Mouse (Mus musculus) lung, postnatal 0 days (tissue): ENCODE measurements around the gene Pcnp. TPM values are rescaled to one million over a fixed set of nuclear protein-coding genes. Genes with fewer than 3 reads are reported as not detected.
"Not testable (repeated sequence)": the region's sequence is repeated elsewhere in the genome, so short reads cannot be mapped to it uniquely, and the experiment has no call there.

Source experiments
- ATAC-seq: fragments of 200-750 bp; cut with Nextera tagmentation; 2 replicates; pipeline ENCODE4 v1.8.0; 2017; ENCODE audit warnings: moderate library complexity
- DNase-seq: peaks from one replicate; pipeline ENCODE4 v3.0.0-alpha.2; 2016; ENCODE audit warnings: low spot score
- H3K27ac ChIP-seq: fragments of 300-500 bp; sonication (generic); 2 replicates; pipeline ENCODE4 v1.5.1; 2014; ENCODE audit warnings: antibody characterized with exemption, mild to moderate bottlenecking, low read length, mixed read lengths
- H3K27me3 ChIP-seq: fragments of 300-500 bp; sonication (generic); replicated peaks from 2 replicates; pipeline ENCODE4 v1.6.1; 2014; ENCODE audit warnings: low read length, mixed read lengths; ENCODE audit not compliant: insufficient read depth
- H3K36me3 ChIP-seq: fragments of 300-500 bp; sonication (generic); 2 replicates; pipeline ENCODE4 v1.6.1; 2014; ENCODE audit warnings: low read length, mixed read lengths; ENCODE audit not compliant: insufficient read depth
- H3K4me1 ChIP-seq: fragments of 300-500 bp; sonication (generic); 2 replicates; pipeline ENCODE4 v1.6.1; 2014; ENCODE audit warnings: antibody characterized with exemption, low read depth, low read length, mixed read lengths; ENCODE audit not compliant: insufficient read depth
- H3K4me2 ChIP-seq: fragments of 300-500 bp; sonication (generic); replicated peaks from 2 replicates; pipeline ENCODE4 v1.6.1; 2014; ENCODE audit warnings: low read depth, mild to moderate bottlenecking, low read length, moderate library complexity, mixed read lengths
- H3K4me3 ChIP-seq: fragments of 300-500 bp; sonication (generic); 2 replicates; pipeline ENCODE4 v1.5.1; 2014; ENCODE audit warnings: low read depth, low read length
- H3K9ac ChIP-seq: fragments of 300-500 bp; sonication (generic); replicated peaks from 2 replicates; pipeline ENCODE4 v1.6.1; 2014; ENCODE audit warnings: low read depth, mild to moderate bottlenecking
- H3K9me3 ChIP-seq: fragments of 300-500 bp; sonication (generic); 2 replicates; pipeline ENCODE4 v1.6.1; 2016; ENCODE audit warnings: low read length, mixed read lengths
- CTCF ChIP-seq: IDR thresholded peaks from 2 replicates; pipeline ENCODE4 v1.5.1; 2016; ENCODE audit warnings: antibody characterized with exemption, mild to moderate bottlenecking
- EP300 ChIP-seq: IDR thresholded peaks from 2 replicates; pipeline ENCODE4 v1.6.1; 2016; ENCODE audit warnings: antibody characterized with exemption, mild to moderate bottlenecking, control low read depth
- WGBS: fragments of 180-500 bp; shearing (Covaris S2); extraction: QIAGEN DNeasy Blood & Tissue Kit; methylation state at CpG from one replicate; pipeline ENCODE4 v1.1.7; 2014; 5-methylcytosine and 5-hydroxymethylcytosine counted together
- microRNA-seq: library from miRNA; unstranded; fragments of <30 nt; microRNA quantifications from one replicate; pipeline ENCODE4, GENCODE M21; 2016
- polyA plus RNA-seq: library from polyadenylated mRNA; unstranded; fragments of >200 nt; fragmentation: Nextera tagmentation; extraction: Ambion mirVana; gene quantifications from 2 replicates; pipeline ENCODE4 v1.2.1, GENCODE M21; 2015

The Pcnp gene
- polyA plus RNA-seq, 1 experiment from 2014 or later = 166 TPM

- WGBS = 60% methylated on average over 4 of the region's 4 CpGs
Observed at GRCm38 (mm10) chr16:55964126-55964949, 65.2 kb downstream of the Pcnp start.

DNA sequence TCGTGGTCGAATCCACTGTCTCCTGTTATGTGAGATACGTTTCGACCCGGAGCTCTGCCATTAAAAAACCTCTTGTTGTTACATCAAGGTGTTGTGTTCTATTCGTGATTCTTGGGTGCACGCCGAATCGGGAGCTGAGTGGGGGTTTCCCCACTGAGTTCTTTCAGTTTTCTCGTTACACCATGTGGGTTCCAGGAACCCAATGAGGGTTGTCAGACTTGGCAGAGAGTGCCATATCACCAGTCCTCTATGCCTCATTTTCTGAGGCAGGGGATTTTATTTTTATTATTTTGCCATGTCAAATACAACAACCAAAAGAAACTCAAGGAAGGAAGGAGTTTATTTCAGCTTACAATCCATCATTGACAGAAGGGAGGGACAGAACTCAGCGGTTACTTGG, 66.5 kb downstream of the Pcnp start:
- not testable (repeated sequence) for ATAC-seq, H3K36me3 ChIP-seq, H3K4me3 ChIP-seq, H3K4me1 ChIP-seq, DNase-seq, H3K9ac ChIP-seq, H3K27me3 ChIP-seq, H3K4me2 ChIP-seq, H3K9me3 ChIP-seq, H3K27ac ChIP-seq
- 86% methylated on average over 6 of the region's 11 CpGs for WGBS

More at GRCm38 (mm10) chr16:55964126-55964949, 65.2 kb downstream of the Pcnp start:
- no peaks in the 10 kb centered on the region for H3K27me3 ChIP-seq
- no peak for TF ChIP-seq EP300
- TF ChIP-seq CTCF = peak; percentile 61
- no peak overlapping the region for H3K4me3 ChIP-seq
- no peak overlapping the region for H3K9ac ChIP-seq
- ATAC-seq (no peak), DNase-seq (peak; percentile 68)
- no peaks in the 10 kb centered on the region for H3K36me3 ChIP-seq
- no peak overlapping the region for H3K4me2 ChIP-seq
- H3K27ac ChIP-seq = no peak overlapping the region
- no peaks in the 10 kb centered on the region for H3K9me3 ChIP-seq
- no peaks in the 10 kb centered on the region for H3K4me1 ChIP-seq

Small RNA genes lying within 50 kb of the gene (microRNA-seq; reads per million reads assigned to microRNA genes)
- not detected for gene Gm24047

Other genes with a start within 250 kb of the Pcnp start
- 16.0 and 21.5 TPM in 2 replicates for gene Nfkbiz, start 190.8 kb downstream of the Pcnp start, polyA plus RNA-seq
- gene Nxpe3, start 134.5 kb downstream of the Pcnp start, polyA plus RNA-seq = 0.47 and 0.71 TPM in 2 replicates
- gene Cep97, start 94.9 kb downstream of the Pcnp start, polyA plus RNA-seq = 3.8 and 4.0 TPM in 2 replicates
- gene Rpl24, start 63.5 kb downstream of the Pcnp start, polyA plus RNA-seq = 641 and 650 TPM in 2 replicates
- 8.4 and 9.3 TPM in 2 replicates for gene Zbtb11, start 55.9 kb downstream of the Pcnp start, polyA plus RNA-seq
- gene Trmt10c, start 8.1 kb upstream of the Pcnp start, polyA plus RNA-seq = 13.0 and 16.0 TPM in 2 replicates
- gene Senp7, start 18.6 kb upstream of the Pcnp start, polyA plus RNA-seq = 19.9 and 21.2 TPM in 2 replicates
- 0.10 and 0.13 TPM in 2 replicates for gene Impg2, start 174.6 kb upstream of the Pcnp start, polyA plus RNA-seq